Mouse (Mus musculus) ES-E14 (cell line): ENCODE measurements around the gene Gc. TPM values are rescaled to one million over a fixed set of nuclear protein-coding genes. Genes with fewer than 3 reads are reported as not detected.

Experiments
- DNase-seq: peaks from one replicate; pipeline ENCODE4 v3.0.0-alpha.2; 2013; ENCODE audit warnings: low read depth, low spot score
- H3K27ac ChIP-seq: 2 replicates; pipeline ENCODE4 v1.5.1; 2012; ENCODE audit warnings: low read depth, mild to moderate bottlenecking, low read length, moderate library complexity, mixed read lengths; ENCODE audit not compliant: poor library complexity, insufficient read depth, severe bottlenecking
- H3K36me3 ChIP-seq: 2 replicates; pipeline ENCODE4 v1.6.1; 2012; ENCODE audit warnings: mild to moderate bottlenecking, low read length, moderate library complexity, mixed read lengths; ENCODE audit not compliant: control insufficient read depth, poor library complexity, insufficient read depth, severe bottlenecking
- H3K4me1 ChIP-seq, 2 experiments: fragments of 150-350 bp in 1 of 2; sonication (generic) in 1 of 2; 2 replicates each; pipeline ENCODE4 v1.6.1; 2012; ENCODE audit warnings: low read length in 2 of 2, mild to moderate bottlenecking in 1 of 2, mixed read lengths in 1 of 2; ENCODE audit not compliant: control insufficient read depth in 2 of 2, insufficient read depth in 2 of 2, poor library complexity in 1 of 2
- H3K4me3 ChIP-seq, 2 experiments: fragments of 150-350 bp in 1 of 2; sonication (generic) in 1 of 2; 2 replicates each; pipeline ENCODE4 v1.5.1; 2012; ENCODE audit warnings: low read length in 2 of 2, low read depth in 1 of 2, mild to moderate bottlenecking in 1 of 2, mixed read lengths in 1 of 2; ENCODE audit not compliant: insufficient read depth in 1 of 2, poor library complexity in 1 of 2, severe bottlenecking in 1 of 2
- H3K9ac ChIP-seq: 2 replicates; pipeline ENCODE4 v1.6.1; 2012; ENCODE audit warnings: low read depth, mild to moderate bottlenecking, low read length, mixed read lengths; ENCODE audit not compliant: poor library complexity, insufficient read depth, severe bottlenecking
- H3K9me3 ChIP-seq: fragments of 150-350 bp; sonication (generic); 2 replicates; pipeline ENCODE4 v1.6.1; 2012; ENCODE audit warnings: low read depth, mild to moderate bottlenecking, low read length; ENCODE audit not compliant: control insufficient read depth, insufficient read depth
- CHD2 ChIP-seq: IDR thresholded peaks from 2 replicates; pipeline ENCODE4 v1.6.1; 2014; ENCODE audit warnings: mild to moderate bottlenecking, low read depth, low read length, inconsistent platforms
- HCFC1 ChIP-seq: IDR thresholded peaks from 2 replicates; pipeline ENCODE4 v1.6.1; 2012; ENCODE audit warnings: low read length, inconsistent platforms, borderline replicate concordance; ENCODE audit not compliant: insufficient read depth
- MAFK ChIP-seq: IDR thresholded peaks from 2 replicates; pipeline ENCODE4 v1.6.1; 2014; ENCODE audit warnings: mild to moderate bottlenecking, low read depth, low read length, inconsistent platforms; ENCODE audit not compliant: insufficient read depth
- ZC3H11A ChIP-seq: IDR thresholded peaks from 2 replicates; pipeline ENCODE4 v1.6.1; 2012; ENCODE audit warnings: low read depth, mild to moderate bottlenecking, inconsistent platforms, low read length, borderline replicate concordance
- ZNF384 ChIP-seq: IDR thresholded peaks from 2 replicates; pipeline ENCODE4 v1.6.1; 2012; ENCODE audit warnings: low read depth, low read length, inconsistent platforms
- in situ Hi-C, 2 experiments: fragments of 600-800 bp; cut with MboI; formaldehyde crosslinking; loops; one replicate each; pipeline ENCODE4 v1.15.1; 2025; ENCODE audit warnings: low sequenced_read_pairs in 2 of 2, inconsistent platforms in 1 of 2; ENCODE audit not compliant: unreplicated experiment in 2 of 2
- total RNA-seq: library from RNA; depleted of rRNA; stranded (reverse); fragments of 300-350 nt; gene quantifications from 2 replicates; pipeline ENCODE4 v1.2.3, GENCODE M21; 2012; rRNA removed

Gc gene
- total RNA-seq, 1 experiment = not detected

GRCm38 (mm10) chr5:89384204-89384603, 73.5 kb downstream of the Gc start:
- Histone ChIP-seq H3K9me3 (no peaks in the 10 kb centered on the region), H3K9ac (no peak overlapping the region), H3K27ac (no peak overlapping the region), H3K4me1 (no peaks in the 10 kb centered on the region), H3K36me3 (no peaks in the 10 kb centered on the region), H3K4me3 (no peak overlapping the region)
- DNase-seq = peak; percentile 7
- in situ Hi-C loops = loop anchor here in 1 of 2 experiments (25.0 kb wide), 1 partner anchor 597 kb away; no protein-coding TSS in a partner anchor
- TF ChIP-seq CHD2 (no peak), ZC3H11A (peak; percentile 66; the same call in 1 of the 2 replicates)

GRCm38 (mm10) chr5:89381340-89381739, 76.4 kb downstream of the Gc start:
- no peak for DNase-seq
- H3K27ac ChIP-seq = no peak overlapping the region
- in situ Hi-C loops = loop anchor here in 1 of 2 experiments (25.0 kb wide), 1 partner anchor 594 kb away; no protein-coding TSS in a partner anchor
- no peak overlapping the region for H3K4me3 ChIP-seq
- no peaks in the 10 kb centered on the region for H3K36me3 ChIP-seq
- no peaks in the 10 kb centered on the region for H3K4me1 ChIP-seq
- H3K9ac ChIP-seq = no peak overlapping the region
- TF ChIP-seq CHD2 (no peak), MAFK (no peak), HCFC1 (no peak), ZNF384 (no peak), ZC3H11A (no peak)
- no peaks in the 10 kb centered on the region for H3K9me3 ChIP-seq

GRCm38 (mm10) chr5:89370140-89370539, 87.6 kb downstream of the Gc start:
- no peaks in the 10 kb centered on the region for H3K9me3 ChIP-seq
- H3K9ac ChIP-seq = no peak overlapping the region
- in situ Hi-C loops = no loop called here
- no peak overlapping the region for H3K27ac ChIP-seq
- no peak for TF ChIP-seq MAFK
- no peak for TF ChIP-seq ZC3H11A
- no peak for TF ChIP-seq CHD2
- TF ChIP-seq ZNF384 = no peak
- no peak for TF ChIP-seq HCFC1
- no peaks in the 10 kb centered on the region for H3K4me1 ChIP-seq
- DNase-seq = no peak
- H3K36me3 ChIP-seq = no peaks in the 10 kb centered on the region
- H3K4me3 ChIP-seq = no peak overlapping the region

- Histone ChIP-seq H3K36me3 (no peaks in the 10 kb centered on the region), H3K9me3 (no peaks in the 10 kb centered on the region), H3K4me1 (no peaks in the 10 kb centered on the region), H3K27ac (no peak overlapping the region), H3K4me3 (no peak overlapping the region), H3K9ac (no peak overlapping the region)
- TF ChIP-seq ZNF384 = no peak
- no peak for TF ChIP-seq MAFK
- TF ChIP-seq HCFC1 = no peak
- no peak for TF ChIP-seq ZC3H11A
- TF ChIP-seq CHD2 = no peak
- DNase-seq = no peak
- in situ Hi-C loops = no loop called here
Measured at GRCm38 (mm10) chr5:89368045-89368743, 89.5 kb downstream of the Gc start.

Other genes with a start within 250 kb of the Gc start
- gene Npffr2, start 69.5 kb upstream of the Gc start, total RNA-seq = not detected in 2 replicates